Mouse (Mus musculus): ENCODE data around the gene Hrh1. TPM values are rescaled to one million over a fixed set of nuclear protein-coding genes. Genes with fewer than 3 reads are reported as not detected.

Gene Hrh1
- polyA plus RNA-seq, 1 experiment: 0.23 TPM

DNA sequence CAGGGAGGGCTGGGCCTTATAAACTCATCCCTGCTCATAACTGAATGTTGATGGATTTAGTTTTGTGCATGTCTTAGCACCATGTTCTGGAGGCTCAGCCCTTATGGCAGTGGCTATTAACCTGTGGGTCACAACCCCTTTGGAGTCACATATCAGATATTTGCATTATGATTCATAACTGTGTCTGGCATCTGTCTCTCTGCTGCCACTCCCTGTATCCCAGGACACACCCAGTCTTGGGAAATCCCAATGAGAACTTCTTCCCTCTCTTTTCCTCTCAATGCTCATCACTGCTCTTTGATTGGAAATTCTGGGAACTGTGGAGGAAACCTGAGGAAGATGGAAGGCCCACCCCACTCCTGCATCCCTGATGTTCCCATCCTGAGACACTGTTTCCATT, 23.3 kb downstream of the Hrh1 start:
- TF ChIP-seq CTCF (IDR thresholded peaks at IDR 0.05; ENCODE audit: borderline replicate concordance, insufficient read depth, low read length) (no peak), POLR2A (IDR thresholded peaks at IDR 0.05; ENCODE audit: low read depth, low read length) (no peak)
- H3K4me1 ChIP-seq (ENCODE audit: control insufficient read depth, insufficient read depth, low read length): peaks cover 9% of the 10 kb centered on the region; the same call in 1 of the 2 replicates
- H3K27ac ChIP-seq (ENCODE audit: insufficient read depth, low read length): no peak overlapping the region
- H3K4me3 ChIP-seq (ENCODE audit: insufficient read depth, low read length): no peak overlapping the region

DNA sequence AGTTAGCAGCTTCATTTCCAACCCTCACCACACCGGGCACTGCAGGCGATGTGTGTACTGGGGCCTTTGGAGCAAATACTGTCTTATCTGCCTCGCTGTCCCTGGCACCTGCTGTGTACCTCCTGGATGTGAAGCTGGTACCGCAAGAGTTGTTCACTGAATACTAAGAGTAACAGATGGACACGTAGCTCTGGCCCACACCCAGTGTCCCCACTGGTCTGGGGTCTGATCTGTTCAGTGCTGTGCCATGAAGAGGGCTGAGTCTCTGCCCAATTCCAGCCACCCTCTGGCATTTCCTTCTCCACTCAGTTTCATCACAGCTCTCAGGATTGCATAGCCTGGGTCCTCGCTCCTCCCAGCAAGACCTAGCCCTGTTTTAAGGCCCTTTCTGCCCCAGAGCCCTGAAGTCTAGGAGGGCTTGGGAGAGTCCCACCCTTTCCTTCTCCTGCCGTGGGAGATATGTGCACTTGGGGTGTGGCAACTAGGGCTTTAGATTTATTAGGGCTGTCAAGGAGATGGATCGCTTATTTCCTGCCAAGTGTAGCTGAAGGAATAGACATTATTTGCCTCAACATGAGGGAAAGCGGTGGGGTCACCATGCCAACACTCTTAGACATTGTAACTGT, 25.4 kb downstream of the Hrh1 start:
- TF ChIP-seq POLR2A (IDR thresholded peaks at IDR 0.05; ENCODE audit: low read depth, low read length): no peak
- H3K4me1 ChIP-seq (ENCODE audit: control insufficient read depth, insufficient read depth, low read length): peaks cover 9% of the 10 kb centered on the region; the same call in 1 of the 2 replicates

GRCm38 (mm10) chr6:114425343-114425742, 27.6 kb downstream of the Hrh1 start:
- TF ChIP-seq POLR2A (IDR thresholded peaks at IDR 0.05; ENCODE audit: low read depth, low read length): no peak
- Histone ChIP-seq H3K27ac (ENCODE audit: insufficient read depth, low read length) (no peak overlapping the region), H3K4me1 (ENCODE audit: control insufficient read depth, insufficient read depth, low read length) (peaks cover 9% of the 10 kb centered on the region; the same call in 1 of the 2 replicates), H3K4me3 (ENCODE audit: insufficient read depth, low read length) (no peak overlapping the region)

More for the DNA sequence above, 25.4 kb downstream of the Hrh1 start:
- no peak overlapping the region for H3K27ac ChIP-seq (ENCODE audit: insufficient read depth, low read length)
- no peak overlapping the region for H3K4me3 ChIP-seq (ENCODE audit: insufficient read depth, low read length)

DNA sequence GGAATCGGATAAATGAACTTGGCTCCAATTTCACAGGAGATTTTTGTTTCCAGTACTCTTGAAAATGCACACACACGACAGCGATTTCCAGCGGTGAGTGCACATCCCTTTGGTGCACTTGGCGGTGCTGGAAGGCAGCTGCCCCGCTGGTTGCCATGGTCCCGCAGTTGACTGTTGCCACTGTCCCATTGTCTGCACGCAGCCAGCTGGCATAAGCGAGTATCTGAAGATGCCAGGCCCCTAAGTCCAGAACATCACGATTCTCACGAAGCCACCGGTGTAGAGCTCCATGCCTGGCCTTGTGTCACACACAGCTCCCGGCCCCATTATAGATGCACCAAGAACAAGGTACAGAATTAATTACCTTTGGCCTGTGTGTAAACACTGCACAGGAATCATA, 29.9 kb downstream of the Hrh1 start:
- TF ChIP-seq POLR2A (IDR thresholded peaks at IDR 0.05; ENCODE audit: low read depth, low read length) (no peak), CTCF (IDR thresholded peaks at IDR 0.05; ENCODE audit: borderline replicate concordance, insufficient read depth, low read length) (no peak)
- H3K27ac ChIP-seq (ENCODE audit: insufficient read depth, low read length): no peak overlapping the region

GRCm38 (mm10) chr6:114428831-114429230, 31.1 kb downstream of the Hrh1 start:
- H3K27ac ChIP-seq (ENCODE audit: insufficient read depth, low read length): no peak overlapping the region
- no peak overlapping the region for H3K4me3 ChIP-seq (ENCODE audit: insufficient read depth, low read length)
- TF ChIP-seq CTCF (IDR thresholded peaks at IDR 0.05; ENCODE audit: borderline replicate concordance, insufficient read depth, low read length) (no peak), POLR2A (IDR thresholded peaks at IDR 0.05; ENCODE audit: low read depth, low read length) (no peak)
- no peaks in the 10 kb centered on the region for H3K4me1 ChIP-seq (ENCODE audit: control insufficient read depth, insufficient read depth, low read length)

More for the DNA sequence above, 29.9 kb downstream of the Hrh1 start:
- H3K4me1 ChIP-seq (ENCODE audit: control insufficient read depth, insufficient read depth, low read length): no peaks in the 10 kb centered on the region
- H3K4me3 ChIP-seq (ENCODE audit: insufficient read depth, low read length): no peak overlapping the region

GRCm38 (mm10) chr6:114432591-114432990, 34.9 kb downstream of the Hrh1 start:
- TF ChIP-seq POLR2A (IDR thresholded peaks at IDR 0.05; ENCODE audit: low read depth, low read length) (no peak), CTCF (IDR thresholded peaks at IDR 0.05; ENCODE audit: borderline replicate concordance, insufficient read depth, low read length) (no peak)
- Histone ChIP-seq H3K4me3 (ENCODE audit: insufficient read depth, low read length) (no peak overlapping the region), H3K4me1 (ENCODE audit: control insufficient read depth, insufficient read depth, low read length) (no peaks in the 10 kb centered on the region), H3K27ac (ENCODE audit: insufficient read depth, low read length) (no peak overlapping the region)

DNA sequence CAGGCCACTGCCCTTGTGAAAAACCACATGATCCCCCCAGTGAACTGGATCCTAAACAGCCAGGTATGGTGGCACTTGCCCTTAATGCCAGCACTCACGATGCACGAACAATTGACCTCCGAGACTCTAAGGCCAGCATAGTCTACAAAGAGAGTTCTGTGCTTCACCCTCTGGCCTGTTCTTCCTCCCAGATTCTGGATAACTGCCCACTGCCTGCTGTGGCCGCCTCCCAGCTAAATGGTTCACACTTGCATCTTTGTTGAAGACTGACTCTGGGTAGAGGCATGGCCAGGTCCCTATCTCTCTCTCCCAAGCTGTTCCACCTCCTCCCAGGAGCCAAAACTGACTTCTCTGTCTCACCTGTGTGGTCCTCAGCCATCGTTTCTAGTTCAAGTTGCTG, 36.8 kb downstream of the Hrh1 start:
- no peaks in the 10 kb centered on the region for H3K4me1 ChIP-seq (ENCODE audit: control insufficient read depth, insufficient read depth, low read length)
- H3K4me3 ChIP-seq (ENCODE audit: insufficient read depth, low read length): no peak overlapping the region
- TF ChIP-seq POLR2A (IDR thresholded peaks at IDR 0.05; ENCODE audit: low read depth, low read length) (no peak), CTCF (IDR thresholded peaks at IDR 0.05; ENCODE audit: borderline replicate concordance, insufficient read depth, low read length) (no peak)
- H3K27ac ChIP-seq (ENCODE audit: insufficient read depth, low read length): no peak overlapping the region

DNA sequence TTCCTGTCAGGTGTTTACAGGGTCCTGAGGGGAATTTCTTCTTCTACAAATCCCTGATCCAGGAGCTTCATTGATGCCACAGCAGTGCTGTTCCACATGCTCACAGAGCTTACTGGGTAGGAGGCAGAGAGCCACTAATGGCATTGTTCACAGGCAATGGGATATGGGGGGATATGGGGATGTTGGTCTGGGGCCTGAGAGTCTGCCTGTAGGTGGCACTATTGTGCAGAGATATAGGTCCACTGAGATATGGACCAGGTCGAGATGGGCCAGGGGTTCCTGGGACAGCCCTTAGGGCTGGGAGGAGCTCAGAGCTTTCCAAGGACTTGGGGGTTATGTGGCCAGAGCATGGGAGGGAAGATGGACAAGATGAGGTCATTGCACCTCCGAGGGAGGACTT, 42.6 kb downstream of the Hrh1 start:
- H3K4me1 ChIP-seq (ENCODE audit: control insufficient read depth, insufficient read depth, low read length): no peaks in the 10 kb centered on the region
- H3K27ac ChIP-seq (ENCODE audit: insufficient read depth, low read length): no peak overlapping the region
- H3K4me3 ChIP-seq (ENCODE audit: insufficient read depth, low read length): no peak overlapping the region
- TF ChIP-seq CTCF (IDR thresholded peaks at IDR 0.05; ENCODE audit: borderline replicate concordance, insufficient read depth, low read length): no peak

- no peak overlapping the region for H3K4me3 ChIP-seq (ENCODE audit: insufficient read depth, low read length)
- TF ChIP-seq POLR2A (IDR thresholded peaks at IDR 0.05; ENCODE audit: low read depth, low read length) (no peak), CTCF (IDR thresholded peaks at IDR 0.05; ENCODE audit: borderline replicate concordance, insufficient read depth, low read length) (no peak)
- no peak overlapping the region for H3K27ac ChIP-seq (ENCODE audit: insufficient read depth, low read length)
- H3K4me1 ChIP-seq (ENCODE audit: control insufficient read depth, insufficient read depth, low read length): no peaks in the 10 kb centered on the region
Measured at GRCm38 (mm10) chr6:114440788-114441453, 43.2 kb downstream of the Hrh1 start.

DNA sequence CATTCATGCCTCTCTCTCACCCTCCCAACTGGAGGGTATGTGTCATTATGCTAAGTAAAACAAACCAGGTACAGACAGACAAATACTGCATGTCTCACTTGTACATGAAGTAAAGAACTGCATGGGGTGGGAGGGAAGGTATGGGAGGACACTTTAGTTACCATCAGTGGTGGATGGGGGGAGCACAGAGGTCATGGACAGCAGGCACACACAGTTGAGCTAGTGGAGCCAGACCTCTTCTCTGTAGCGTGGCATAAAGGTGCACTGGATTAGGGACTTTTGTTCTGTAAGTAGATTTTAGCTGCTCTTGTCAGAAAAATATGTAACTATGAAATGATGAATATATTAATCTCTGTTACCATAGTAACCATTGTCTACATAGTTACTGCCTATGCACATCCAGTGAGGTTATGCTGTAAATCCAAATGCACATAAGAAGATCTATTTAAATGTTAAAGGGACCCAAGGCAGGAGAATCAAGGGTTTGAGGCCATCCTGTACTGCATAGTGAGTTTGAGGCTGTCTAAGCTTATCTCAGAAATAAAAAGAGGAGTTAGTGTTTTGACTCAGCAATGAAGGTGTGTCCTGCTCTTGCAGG, 46.6 kb downstream of the Hrh1 start:
- TF ChIP-seq POLR2A (IDR thresholded peaks at IDR 0.05; ENCODE audit: low read depth, low read length): no peak
- no peak for TF ChIP-seq CTCF (IDR thresholded peaks at IDR 0.05; ENCODE audit: borderline replicate concordance, insufficient read depth, low read length)
- H3K4me3 ChIP-seq (ENCODE audit: insufficient read depth, low read length): no peak overlapping the region
- no peak overlapping the region for H3K27ac ChIP-seq (ENCODE audit: insufficient read depth, low read length)
- peaks cover 8% of the 10 kb centered on the region; the same call in 1 of the 2 replicates for H3K4me1 ChIP-seq (ENCODE audit: control insufficient read depth, insufficient read depth, low read length)
